8 mouse cellular contexts compared by ENCODE assay signal in the genomic region with DNA sequence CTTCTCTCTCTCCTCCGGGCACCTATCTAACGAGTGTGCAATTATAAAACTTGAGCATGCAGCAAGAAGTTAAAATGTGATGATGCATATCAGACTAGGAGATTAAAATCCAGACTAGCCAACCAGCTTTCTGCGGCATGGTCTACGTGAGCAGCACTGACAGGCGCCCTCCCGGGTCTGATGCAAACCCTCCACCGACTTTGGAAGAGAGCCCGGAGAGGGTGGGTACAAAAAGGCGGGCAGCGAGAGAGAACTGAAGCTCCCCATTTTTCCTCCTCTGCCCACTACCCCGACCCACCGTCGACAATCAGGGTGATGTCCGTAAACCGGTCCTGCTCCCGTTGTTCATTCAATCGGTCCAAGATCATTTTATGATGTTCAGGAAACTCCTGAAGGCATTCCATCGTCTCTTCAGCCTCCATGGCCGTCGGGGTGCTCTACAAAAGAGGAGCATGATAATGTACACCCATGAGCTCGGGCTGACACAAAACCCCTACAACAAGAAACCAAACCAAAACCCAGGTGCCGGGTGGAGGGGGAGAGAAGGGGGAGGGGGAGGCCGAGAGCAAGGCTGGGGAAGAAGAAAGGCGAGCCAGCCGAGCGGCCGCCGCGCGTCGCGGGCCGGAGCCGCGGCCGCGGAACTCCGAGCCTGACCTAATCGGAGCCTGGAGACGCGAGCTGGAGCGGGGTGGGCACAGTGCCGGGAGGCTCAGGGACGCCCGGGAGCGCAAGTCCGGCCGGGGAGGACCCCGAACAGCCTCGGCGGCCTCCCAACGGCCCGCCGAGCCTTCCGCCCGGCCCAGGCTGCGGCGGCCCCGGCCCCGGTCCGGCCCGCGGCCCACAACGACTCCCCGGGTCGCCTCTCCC. TPM values are rescaled to one million over a fixed set of nuclear protein-coding genes. Genes with fewer than 3 reads are reported as not detected.
DNase-seq lines count a peak whose midpoint lies in the region; ATAC-seq and TF ChIP-seq lines count a peak whose summit lies in the region.

No protein-coding gene starts in this region.

- in situ Hi-C loops in ES-E14 (cut with MboI; ENCODE audit: low sequenced_read_pairs in 2 of 2, unreplicated experiment in 2 of 2): no loop called here

- H3K4me1 ChIP-seq in ES-E14 (ENCODE audit: control insufficient read depth in 2 of 2, insufficient read depth in 2 of 2, low read length in 2 of 2, poor library complexity in 1 of 2): peaks cover 0 to 2% of the 10 kb centered on the region in 2 experiments; a peak in 1 of 4 replicates
- H3K4me1 ChIP-seq in forebrain, embryonic 14.5 days (ENCODE audit: control insufficient read depth, insufficient read depth, low read length): peaks cover 12% of the 10 kb centered on the region; the same call in 1 of the 2 replicates
- peaks cover 11% of the 10 kb centered on the region for H3K4me1 ChIP-seq in liver, postnatal 0 days (ENCODE audit: insufficient read depth)
- peaks cover 12% of the 10 kb centered on the region for H3K4me1 ChIP-seq in thymus, adult 2 months (replicated peaks; ENCODE audit: control insufficient read depth, insufficient read depth, low read length)

- no peaks in the 10 kb centered on the region for H3K27me3 ChIP-seq in forebrain, embryonic 14.5 days (replicated peaks; ENCODE audit: control insufficient read depth, insufficient read depth, low read length)
- H3K27me3 ChIP-seq in liver, postnatal 0 days (ENCODE audit: insufficient read depth, low read length): no peaks in the 10 kb centered on the region
- no peaks in the 10 kb centered on the region for H3K27me3 ChIP-seq in thymus, adult 2 months (ENCODE audit: control insufficient read depth, insufficient read depth, low read length)

- H3K27ac ChIP-seq in ES-E14 (ENCODE audit: insufficient read depth, low read depth, low read length, poor library complexity, severe bottlenecking): peak overlapping the region; percentile 94
- peak overlapping the region; percentile 96 for H3K27ac ChIP-seq in forebrain, embryonic 14.5 days (ENCODE audit: low read depth, low read length)
- peak overlapping the region; percentile 96 for H3K27ac ChIP-seq in liver, postnatal 0 days (ENCODE audit: low read depth)
- H3K27ac ChIP-seq in thymus, adult 2 months (ENCODE audit: control insufficient read depth, insufficient read depth, low read length): peak overlapping the region; percentile 79

- TF ChIP-seq EP300 in liver, postnatal 0 days (IDR thresholded peaks at IDR 0.05; ENCODE audit: low read depth): no peak

- TF ChIP-seq CTCF in liver, postnatal 0 days (IDR thresholded peaks at IDR 0.05; ENCODE audit: low read depth): no peak
- no peak for TF ChIP-seq CTCF in thymus, adult 2 months (IDR thresholded peaks at IDR 0.05; ENCODE audit: borderline replicate concordance, control insufficient read depth, extremely low read depth, insufficient read depth, low read length, poor library complexity)

- H3K9ac ChIP-seq in ES-E14 (ENCODE audit: insufficient read depth, low read depth, low read length, poor library complexity, severe bottlenecking): peak overlapping the region; percentile 99
- peak overlapping the region; percentile 98 for H3K9ac ChIP-seq in forebrain, embryonic 14.5 days (ENCODE audit: low read length)
- H3K9ac ChIP-seq in liver, postnatal 0 days (replicated peaks): peak overlapping the region; percentile 95

- DNase-seq in ES-E14 (ENCODE audit: low read depth, low spot score): no peak
- DNase-seq in cerebellum, adult 11 months: peak; percentile 78
- peak; percentile 90 for DNase-seq in forebrain, embryonic 14.5 days (ENCODE audit: low spot score)
- DNase-seq in heart, postnatal 10 days: peak; percentile 80 to 83
- peak; percentile 66 for DNase-seq in layer of hippocampus, adult 11-12 months (ENCODE audit: low spot score)
- peak; percentile 68 for DNase-seq in liver, postnatal 0 days
- DNase-seq in ovary, adult 18-20 months (ENCODE audit: low spot score): peak; percentile 38
- DNase-seq in thymus, adult 2 months: peak; percentile 49

- ATAC-seq in forebrain, embryonic 14.5 days: peak; percentile 65
- ATAC-seq in liver, postnatal 0 days: peak; percentile 53

- no peaks in the 10 kb centered on the region for H3K9me3 ChIP-seq in ES-E14 (ENCODE audit: control insufficient read depth, insufficient read depth, low read depth, low read length)
- no peaks in the 10 kb centered on the region for H3K9me3 ChIP-seq in forebrain, embryonic 14.5 days (replicated peaks; ENCODE audit: control insufficient read depth, low read length)
- H3K9me3 ChIP-seq in liver, postnatal 0 days (ENCODE audit: low read length): no peaks in the 10 kb centered on the region

- 2% methylated on average over 52 of the region's 66 CpGs for WGBS in forebrain, embryonic 14.5 days
- WGBS in liver, postnatal 0 days (ENCODE audit: insufficient replicate concordance): 2% methylated on average over 45 of the region's 66 CpGs
- WGBS in thymus, adult 2 months: 1% methylated on average over 56 of the region's 66 CpGs

- intact Hi-C loops in heart, postnatal 10 days (cut with DNase I): loop anchor here (5.0 kb wide), 2 partner anchors 98 to 148 kb away; a partner anchor contains a TSS

- H3K36me3 ChIP-seq in ES-E14 (ENCODE audit: control insufficient read depth, insufficient read depth, low read length, poor library complexity, severe bottlenecking): peaks cover 12% of the 10 kb centered on the region
- peaks cover 32% of the 10 kb centered on the region for H3K36me3 ChIP-seq in forebrain, embryonic 14.5 days (ENCODE audit: control insufficient read depth, insufficient read depth, low read length)
- H3K36me3 ChIP-seq in liver, postnatal 0 days (replicated peaks; ENCODE audit: insufficient read depth, low read length): peaks cover 27% of the 10 kb centered on the region
- H3K36me3 ChIP-seq in thymus, adult 2 months (ENCODE audit: control insufficient read depth, insufficient read depth, low read length): peaks cover 33% of the 10 kb centered on the region

- H3K4me3 ChIP-seq in ES-E14 (ENCODE audit: insufficient read depth in 1 of 2, low read depth in 1 of 2, low read length in 2 of 2, poor library complexity in 1 of 2, severe bottlenecking in 1 of 2): peak overlapping the region; percentile 98 to 99
- peak overlapping the region; percentile 83 for H3K4me3 ChIP-seq in forebrain, embryonic 14.5 days (ENCODE audit: low read depth, low read length)
- H3K4me3 ChIP-seq in liver, postnatal 0 days (ENCODE audit: low read depth, low read length): peak overlapping the region; percentile 90
- H3K4me3 ChIP-seq in thymus, adult 2 months (ENCODE audit: control insufficient read depth, insufficient read depth, low read length): peak overlapping the region; percentile 75

- TF ChIP-seq POLR2A in thymus, adult 2 months (IDR thresholded peaks at IDR 0.05; ENCODE audit: control insufficient read depth, extremely low read depth, insufficient read depth, low read length, poor library complexity): no peak

- peak overlapping the region; percentile 70 for H3K4me2 ChIP-seq in forebrain, embryonic 14.5 days (ENCODE audit: low read length)
- H3K4me2 ChIP-seq in liver, postnatal 0 days (ENCODE audit: low read depth, low read length): peak overlapping the region; percentile 97

TF ChIP-seq in ES-E14, 5 proteins besides CTCF, POLR2A, EP300 and RAD21:
- TF ChIP-seq MAFK (IDR thresholded peaks at IDR 0.05; ENCODE audit: insufficient read depth, low read depth, low read length) (no peak), ZC3H11A (IDR thresholded peaks at IDR 0.05; ENCODE audit: borderline replicate concordance, low read depth, low read length) (no peak), ZNF384 (IDR thresholded peaks at IDR 0.05; ENCODE audit: low read depth, low read length) (no peak), CHD2 (IDR thresholded peaks at IDR 0.05; ENCODE audit: low read depth, low read length) (no peak), HCFC1 (IDR thresholded peaks at IDR 0.05; ENCODE audit: borderline replicate concordance, insufficient read depth, low read length) (no peak)

RNA-seq across cellular contexts. Expression of a gene that starts 0.6 kb away (rescaled TPM):
- total RNA-seq in ES-E14 (2012; rRNA removed): 27.5 and 31.0 TPM in 2 replicates
- 41.7 and 44.5 TPM in 2 replicates for polyA plus RNA-seq in forebrain, embryonic 14.5 days (2014; fragmentation: Nextera tagmentation; extraction: Ambion mirVana)
- total RNA-seq in heart, postnatal 10 days (2021): 10 to 100 TPM; 26.1 to 26.5 TPM
- polyA plus RNA-seq in liver, postnatal 0 days (2015; fragmentation: Nextera tagmentation; extraction: Ambion mirVana): 8.8 and 11.0 TPM in 2 replicates
- polyA plus RNA-seq in thymus, adult 2 months (2012; rRNA removed): 17.7 and 25.9 TPM in 2 replicates

RNA-seq across cellular contexts. Expression of a gene that starts 34.4 kb away (rescaled TPM):
- 0.22 and 0.42 TPM in 2 replicates for total RNA-seq in ES-E14 (2012; rRNA removed)
- 6.8 and 7.2 TPM in 2 replicates for polyA plus RNA-seq in forebrain, embryonic 14.5 days (2014; fragmentation: Nextera tagmentation; extraction: Ambion mirVana)
- 1 to 10 TPM in 1 of 2 experiments, under 1 TPM in 1; 0.86 to 1.2 TPM for total RNA-seq in heart, postnatal 10 days (2021)
- polyA plus RNA-seq in liver, postnatal 0 days (2015; fragmentation: Nextera tagmentation; extraction: Ambion mirVana): 0.22 and 0.32 TPM in 2 replicates
- polyA plus RNA-seq in thymus, adult 2 months (2012; rRNA removed): 5.5 and 5.8 TPM in 2 replicates

RNA-seq across cellular contexts. Expression of a gene that starts 39.9 kb away (rescaled TPM):
- 1.5 and 2.5 TPM in 2 replicates for total RNA-seq in ES-E14 (2012; rRNA removed)
- polyA plus RNA-seq in forebrain, embryonic 14.5 days (2014; fragmentation: Nextera tagmentation; extraction: Ambion mirVana): not detected in 2 replicates
- total RNA-seq in heart, postnatal 10 days (2021): not detected
- not detected in 2 replicates for polyA plus RNA-seq in liver, postnatal 0 days (2015; fragmentation: Nextera tagmentation; extraction: Ambion mirVana)
- polyA plus RNA-seq in thymus, adult 2 months (2012; rRNA removed): not detected in 2 replicates

RNA-seq across cellular contexts. Expression of a gene that starts 45.7 kb away (rescaled TPM):
- total RNA-seq in ES-E14 (2012; rRNA removed): 7.9 and 8.7 TPM in 2 replicates
- polyA plus RNA-seq in forebrain, embryonic 14.5 days (2014; fragmentation: Nextera tagmentation; extraction: Ambion mirVana): not detected in 2 replicates
- total RNA-seq in heart, postnatal 10 days (2021): not detected
- polyA plus RNA-seq in liver, postnatal 0 days (2015; fragmentation: Nextera tagmentation; extraction: Ambion mirVana): 0.19 TPM in 1 of 2 replicates, not detected in the other
- 1.4 TPM in 1 of 2 replicates, not detected in the other for polyA plus RNA-seq in thymus, adult 2 months (2012; rRNA removed)
